Mouse (Mus musculus): ENCODE results near the gene Pex14.

GRCm38 (mm10) chr4:149079629-149080028, 20.0 kb downstream of the Pex14 start:
- TF ChIP-seq E2F4 (IDR thresholded peaks at IDR 0.05; ENCODE audit: insufficient read depth) (no peak), MAX (IDR thresholded peaks at IDR 0.05; ENCODE audit: low read depth) (no peak), POLR2A (IDR thresholded peaks at IDR 0.05; ENCODE audit: insufficient read length, low read depth) (no peak), TCF12 (IDR thresholded peaks at IDR 0.05; ENCODE audit: insufficient read depth, poor library complexity, severe bottlenecking) (no peak), USF1 (IDR thresholded peaks at IDR 0.05; ENCODE audit: low read depth) (no peak), MYOD1 (IDR thresholded peaks at IDR 0.05; ENCODE audit: control insufficient read depth in 1 of 3, insufficient read length in 2 of 3, low read depth in 2 of 3) (no peak), MYOG (IDR thresholded peaks at IDR 0.05; ENCODE audit: control insufficient read depth in 1 of 3, insufficient read depth in 1 of 3, insufficient read length in 2 of 3, low read depth in 2 of 3) (peak in 1 of 3 experiments; percentile 17), POLR2AphosphoS2 (IDR thresholded peaks at IDR 0.05; ENCODE audit: insufficient read length, low read depth) (no peak), TCF3 (IDR thresholded peaks at IDR 0.05; ENCODE audit: insufficient read length, low read depth) (no peak), CEBPB (IDR thresholded peaks at IDR 0.05; ENCODE audit: insufficient read depth, poor library complexity, severe bottlenecking) (no peak)
